Mouse (Mus musculus) limb, embryonic 12.5 days (tissue): ENCODE measurements around the gene Slc25a30. TPM values are rescaled to one million over a fixed set of nuclear protein-coding genes. Genes with fewer than 3 reads are reported as not detected.
A peak's percentile ranks its signal among the peaks of the same experiment; 100 is the strongest.
"Not testable (repeated sequence)": the region's sequence is repeated elsewhere in the genome, so short reads cannot be mapped to it uniquely, and the experiment has no call there.

Source experiments
- ATAC-seq: fragments of 200-750 bp; cut with Nextera tagmentation; 2 replicates; pipeline ENCODE4 v1.8.0; 2017; ENCODE audit warnings: low read depth, moderate TSS enrichment; ENCODE audit not compliant: insufficient number of reproducible peaks, insufficient read depth, low FRiP score, low TSS enrichment
- H3K27ac ChIP-seq: fragments of 300-500 bp; sonication (generic); 2 replicates; pipeline ENCODE4 v1.5.1; 2016; ENCODE audit warnings: mild to moderate bottlenecking, moderate library complexity
- H3K27me3 ChIP-seq: fragments of 300-500 bp; sonication (generic); 2 replicates; pipeline ENCODE4 v1.6.1; 2016; ENCODE audit warnings: mild to moderate bottlenecking, moderate library complexity
- H3K36me3 ChIP-seq: fragments of 300-500 bp; sonication (generic); 2 replicates; pipeline ENCODE4 v1.6.1; 2016; ENCODE audit warnings: mild to moderate bottlenecking, moderate library complexity
- H3K4me1 ChIP-seq: fragments of 300-500 bp; sonication (generic); replicated peaks from 2 replicates; pipeline ENCODE4 v1.6.1; 2016
- H3K4me2 ChIP-seq: fragments of 300-500 bp; sonication (generic); 2 replicates; pipeline ENCODE4 v1.6.1; 2016; ENCODE audit warnings: mild to moderate bottlenecking, moderate library complexity
- H3K4me3 ChIP-seq: fragments of 300-500 bp; sonication (generic); replicated peaks from 2 replicates; pipeline ENCODE4 v1.5.1; 2016; ENCODE audit warnings: mild to moderate bottlenecking
- H3K9ac ChIP-seq: fragments of 300-500 bp; sonication (generic); replicated peaks from 2 replicates; pipeline ENCODE4 v1.6.1; 2016; ENCODE audit warnings: mild to moderate bottlenecking, moderate library complexity
- H3K9me3 ChIP-seq: fragments of 300-500 bp; sonication (generic); 2 replicates; pipeline ENCODE4 v1.6.1; 2016; ENCODE audit warnings: mild to moderate bottlenecking, moderate library complexity
- WGBS: fragments of 180-500 bp; shearing (Covaris S2); methylation state at CpG from one replicate; pipeline ENCODE4 v1.1.7; 2016; 5-methylcytosine and 5-hydroxymethylcytosine counted together
- polyA plus RNA-seq: library from polyadenylated mRNA; unstranded; fragments of >200 nt; fragmentation: Nextera tagmentation; extraction: Ambion mirVana; gene quantifications from 2 replicates; pipeline ENCODE4 v1.2.1, GENCODE M21; 2016

The Slc25a30 gene
- polyA plus RNA-seq: 4.6 and 4.7 TPM in 2 replicates

DNA sequence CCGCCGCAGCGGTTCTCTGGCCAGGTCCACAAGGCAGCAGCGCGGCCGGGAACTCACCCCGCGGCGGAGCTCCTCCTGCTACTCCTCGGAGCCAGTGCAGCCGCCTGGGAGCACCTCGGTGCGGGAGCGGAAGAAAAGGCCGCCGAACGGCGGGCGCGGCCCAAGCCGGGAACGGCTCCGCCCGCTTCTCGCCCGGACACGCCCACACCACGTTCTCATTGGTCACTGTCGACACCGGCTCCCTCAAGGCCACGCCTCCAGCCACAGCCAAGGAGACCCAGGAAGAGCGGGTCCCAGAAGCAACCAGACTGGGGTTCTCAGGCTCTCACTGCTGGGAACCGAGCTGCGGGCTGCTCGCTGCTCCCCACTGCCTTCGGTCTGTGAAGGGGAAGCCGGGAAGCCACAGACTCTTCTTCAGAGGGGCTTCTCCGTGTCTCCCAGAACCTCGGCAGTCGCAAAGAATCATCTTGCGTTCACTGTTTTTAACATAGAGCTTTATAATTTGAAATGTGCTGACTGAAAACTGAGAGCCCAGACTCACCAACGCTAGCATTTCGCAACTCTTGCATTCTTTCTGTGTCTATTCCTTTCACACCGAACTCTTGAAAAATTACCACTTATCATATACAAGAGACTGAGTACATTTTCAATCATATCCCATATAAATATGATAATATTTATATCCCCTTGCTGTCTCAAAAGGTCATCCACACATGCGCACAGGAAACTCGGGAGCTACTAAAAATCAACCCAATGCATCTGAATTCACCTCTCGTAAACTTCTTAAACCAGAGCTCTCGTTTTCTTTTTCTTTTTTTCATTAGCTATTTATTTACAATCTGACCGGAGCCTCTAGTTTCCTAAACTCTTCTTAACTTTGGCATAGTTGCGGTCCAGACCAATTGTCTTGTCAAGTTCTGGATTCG, at the start of gene Slc25a30:
Slc25a30 (minus strand) TSS at position 170 of the 926 bp plus-strand sequence.
- Histone ChIP-seq H3K4me3 (peak within 1 kb of the TSS; percentile 72), H3K4me2 (peak within 1 kb of the TSS; percentile 81), H3K4me1 (no peaks in the 10 kb centered on the region), H3K27me3 (peaks cover 23% of the 10 kb centered on the region), H3K9me3 (no peaks in the 10 kb centered on the region), H3K27ac (peak within 1 kb of the TSS; percentile 79; the same call in 1 of the 2 replicates), H3K36me3 (no peaks in the 10 kb centered on the region), H3K9ac (peak within 1 kb of the TSS; percentile 66)
- ATAC-seq: peak; percentile 96
- 6% methylated on average over 51 of the region's 51 CpGs for WGBS

DNA sequence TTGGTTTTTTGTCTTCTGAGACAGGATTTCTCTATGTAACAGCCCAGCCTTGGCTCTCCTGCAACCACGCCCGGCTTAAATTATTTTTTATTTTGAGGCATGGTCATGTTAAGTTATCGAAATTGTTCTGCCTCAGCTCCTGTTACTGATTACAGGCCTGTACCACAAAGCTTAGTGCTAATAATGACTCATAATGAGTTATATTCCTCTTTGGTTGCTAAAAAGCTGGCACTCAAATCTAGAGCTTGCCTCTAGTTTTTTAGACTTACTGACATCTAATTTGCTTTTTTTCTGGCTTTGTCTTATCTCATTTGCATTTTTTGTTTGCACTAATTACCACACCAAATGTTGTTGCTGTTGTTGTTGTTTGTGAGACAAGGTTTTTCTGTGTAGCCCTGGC, 49.7 kb upstream of the Slc25a30 start:
- peaks cover 26% of the 10 kb centered on the region for H3K4me1 ChIP-seq
- no peak for ATAC-seq
- H3K4me3 ChIP-seq: no peak overlapping the region
- H3K27ac ChIP-seq: no peak overlapping the region
- no peak overlapping the region for H3K4me2 ChIP-seq
- no peak overlapping the region for H3K9ac ChIP-seq
- no peaks in the 10 kb centered on the region for H3K9me3 ChIP-seq
- no peaks in the 10 kb centered on the region for H3K36me3 ChIP-seq
- WGBS: 87% methylated on average over 3 of the region's 3 CpGs
- H3K27me3 ChIP-seq: no peaks in the 10 kb centered on the region

GRCm38 (mm10) chr14:75834739-75835381, 48.0 kb upstream of the Slc25a30 start:
- Histone ChIP-seq H3K27me3 (no peaks in the 10 kb centered on the region), H3K27ac (peak overlapping the region; percentile 98), H3K4me1 (peaks cover 26% of the 10 kb centered on the region), H3K36me3 (no peaks in the 10 kb centered on the region), H3K4me3 (peak overlapping the region; percentile 48), H3K4me2 (peak overlapping the region; percentile 82), H3K9ac (peak overlapping the region; percentile 69), H3K9me3 (no peaks in the 10 kb centered on the region)
- WGBS: under 1% methylated on average over 16 of the region's 16 CpGs
- peak; percentile 48 for ATAC-seq

DNA sequence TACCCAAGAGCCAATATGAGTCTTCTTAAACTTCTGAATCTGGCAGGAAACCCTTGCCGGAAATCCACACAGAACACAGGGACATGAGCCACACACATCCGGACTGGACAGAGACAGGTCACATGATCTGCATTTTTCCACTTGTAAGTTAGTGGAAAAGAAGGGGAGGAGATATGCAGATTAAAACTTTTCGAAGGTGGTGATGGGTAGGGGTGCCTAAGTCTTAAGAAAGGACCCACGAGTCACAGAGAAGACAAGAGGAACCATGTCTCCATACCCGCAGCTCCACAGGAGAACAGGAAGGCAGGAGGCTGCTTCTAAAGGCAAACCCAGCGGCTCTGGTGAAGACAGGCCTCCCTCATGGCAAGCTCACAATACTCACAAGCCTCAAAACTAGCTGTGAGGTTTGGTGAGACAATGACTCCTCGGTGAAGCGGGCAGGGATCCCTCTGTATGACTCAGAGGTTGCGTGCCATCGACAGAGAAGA, 47.5 kb upstream of the Slc25a30 start:
- WGBS: under 1% methylated on average over 10 of the region's 10 CpGs

DNA sequence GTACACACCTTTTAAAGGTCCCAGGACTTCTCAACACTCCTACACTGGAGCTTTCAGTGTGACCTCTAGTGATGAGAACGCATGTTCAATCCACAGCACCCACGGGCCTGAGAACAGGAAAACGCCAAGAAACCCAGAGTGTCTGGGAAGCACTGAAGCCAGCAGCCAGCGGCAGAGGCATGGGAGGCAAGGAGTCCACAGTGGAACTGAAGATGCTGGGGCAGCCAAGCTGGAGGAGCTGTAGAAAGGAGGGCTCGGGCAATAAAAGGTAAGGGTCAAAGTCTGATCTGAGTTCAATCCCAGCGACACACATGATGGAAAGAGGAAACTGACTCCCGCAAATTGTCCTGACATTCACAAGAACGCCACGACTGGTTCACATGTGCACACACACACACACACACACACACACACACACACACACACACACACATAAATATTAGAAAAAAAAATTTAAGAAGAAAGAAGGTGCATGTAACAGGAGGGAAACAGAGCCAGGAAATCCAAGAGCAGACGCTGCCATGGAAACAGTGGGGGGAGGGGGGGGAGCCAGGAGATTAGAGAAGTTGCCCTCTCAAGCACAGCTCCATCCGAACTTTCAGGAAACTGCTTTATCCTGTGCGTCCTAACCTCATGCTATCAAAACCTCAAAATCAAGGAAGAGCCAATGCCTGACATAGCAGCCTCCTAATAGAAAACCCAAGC, 46.9 kb upstream of the Slc25a30 start:
- H3K4me3 ChIP-seq: peak overlapping the region; percentile 48
- H3K9ac ChIP-seq: peak overlapping the region; percentile 69
- no peaks in the 10 kb centered on the region for H3K9me3 ChIP-seq
- no peaks in the 10 kb centered on the region for H3K36me3 ChIP-seq
- H3K4me2 ChIP-seq: peak overlapping the region; percentile 82
- H3K4me1 ChIP-seq: peaks cover 33% of the 10 kb centered on the region
- peak; percentile 52; the same call in 1 of the 2 replicates for ATAC-seq
- peak overlapping the region; percentile 98 for H3K27ac ChIP-seq
- no peaks in the 10 kb centered on the region for H3K27me3 ChIP-seq
- 6% methylated on average over 12 of the region's 12 CpGs for WGBS

More for the DNA sequence above, 47.5 kb upstream of the Slc25a30 start:
- peak overlapping the region; percentile 82 for H3K4me2 ChIP-seq
- H3K36me3 ChIP-seq: no peaks in the 10 kb centered on the region
- H3K9ac ChIP-seq: peak overlapping the region; percentile 69
- H3K4me1 ChIP-seq: peaks cover 27% of the 10 kb centered on the region
- peak overlapping the region; percentile 48 for H3K4me3 ChIP-seq
- H3K9me3 ChIP-seq: no peaks in the 10 kb centered on the region
- ATAC-seq: peak; percentile 88
- H3K27ac ChIP-seq: peak overlapping the region; percentile 98
- no peaks in the 10 kb centered on the region for H3K27me3 ChIP-seq

DNA sequence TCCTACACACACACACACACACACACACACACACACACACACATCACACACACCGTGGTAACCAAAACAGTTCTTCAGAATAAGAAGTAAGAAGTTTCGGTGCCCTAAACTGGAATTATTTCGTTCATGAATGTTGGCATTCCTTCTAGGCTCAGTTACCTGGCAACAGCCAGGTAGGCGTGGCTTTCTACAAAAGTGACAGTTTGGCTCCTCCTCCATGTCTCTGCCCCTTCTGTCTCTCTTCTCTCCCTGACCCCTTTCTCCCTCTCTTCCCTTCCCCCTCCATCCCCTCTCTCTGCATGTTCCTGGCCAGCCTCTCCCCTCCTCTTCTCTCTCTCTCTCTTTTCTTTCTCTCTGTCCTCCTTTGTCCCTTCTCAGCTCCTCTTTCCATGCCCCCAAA, 46.1 kb upstream of the Slc25a30 start:
- Histone ChIP-seq H3K27me3 (peaks cover 5% of the 10 kb centered on the region), H3K9me3 (no peaks in the 10 kb centered on the region), H3K9ac (0 out of 2 replicates have a peak overlapping the region, but pooled peaks have one; percentile 69), H3K27ac (peak overlapping the region; percentile 98), H3K36me3 (no peaks in the 10 kb centered on the region), H3K4me3 (peak overlapping the region; percentile 48; the same call in 1 of the 2 replicates), H3K4me2 (peak overlapping the region; percentile 82), H3K4me1 (peaks cover 40% of the 10 kb centered on the region)
- 30% methylated on average over 4 of the region's 4 CpGs for WGBS
- no peak for ATAC-seq

DNA sequence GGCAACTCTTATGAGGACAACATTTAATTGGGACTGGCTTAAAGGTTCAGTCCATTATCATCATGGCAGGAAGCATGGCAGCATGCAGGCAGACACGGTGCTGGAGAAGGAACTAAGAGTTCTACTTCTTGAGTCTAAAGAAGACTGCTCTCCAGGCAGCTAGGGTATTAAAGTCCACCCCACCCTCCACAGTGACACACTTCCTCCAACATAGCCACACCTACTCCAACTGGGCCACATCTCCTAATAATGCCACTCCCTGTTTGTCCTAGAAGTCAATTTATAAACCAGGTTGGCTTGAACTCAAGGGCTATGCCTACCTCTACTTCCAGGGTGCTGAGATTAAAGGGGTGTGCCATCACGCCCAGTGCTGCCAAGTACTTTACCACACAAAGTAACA, 45.2 kb upstream of the Slc25a30 start:
- Histone ChIP-seq H3K4me2 (no peak overlapping the region), H3K36me3 (no peaks in the 10 kb centered on the region), H3K4me1 (peaks cover 35% of the 10 kb centered on the region), H3K27ac (no peak overlapping the region), H3K4me3 (no peak overlapping the region), H3K27me3 (peaks cover 7% of the 10 kb centered on the region), H3K9me3 (no peaks in the 10 kb centered on the region), H3K9ac (no peak overlapping the region)
- 93% methylated on average over 2 of the region's 2 CpGs for WGBS
- ATAC-seq: no peak

DNA sequence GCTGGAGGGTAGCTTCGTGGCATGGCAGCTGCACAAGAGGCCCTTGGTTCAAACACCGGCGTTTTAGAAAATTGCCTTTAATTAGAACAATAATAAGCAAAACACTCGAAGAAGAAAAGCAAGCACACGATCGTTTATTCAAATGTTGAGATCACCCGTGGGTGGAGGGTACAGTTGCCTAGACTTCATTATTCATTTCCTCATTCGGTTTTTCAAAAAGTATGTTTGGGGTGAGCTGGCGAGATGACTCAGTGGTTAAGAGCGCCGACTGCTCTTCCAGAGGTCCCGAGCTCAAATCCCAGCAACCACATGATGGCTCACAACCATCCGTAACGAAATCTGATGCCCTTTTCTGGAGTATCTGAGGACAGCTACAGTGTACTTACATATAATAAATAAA, 43.0 kb upstream of the Slc25a30 start:
- WGBS: 63% methylated on average over 14 of the region's 14 CpGs
- peak overlapping the region; percentile 71 for H3K4me2 ChIP-seq
- not testable (repeated sequence) for H3K27me3 ChIP-seq, H3K4me3 ChIP-seq, ATAC-seq, H3K9me3 ChIP-seq, H3K36me3 ChIP-seq, H3K9ac ChIP-seq, H3K27ac ChIP-seq
- peaks cover 28% of the 10 kb centered on the region for H3K4me1 ChIP-seq

- 6% methylated on average over 32 of the region's 32 CpGs for WGBS
- ATAC-seq: no peak
- H3K9ac ChIP-seq: peak overlapping the region; percentile 47
- peak overlapping the region; percentile 25; the same call in 1 of the 2 replicates for H3K27ac ChIP-seq
- no peaks in the 10 kb centered on the region for H3K36me3 ChIP-seq
- H3K9me3 ChIP-seq: no peaks in the 10 kb centered on the region
- peak overlapping the region; percentile 35 for H3K4me3 ChIP-seq
- H3K4me2 ChIP-seq: peak overlapping the region; percentile 71
- H3K27me3 ChIP-seq: peaks cover 7% of the 10 kb centered on the region
- peaks cover 28% of the 10 kb centered on the region for H3K4me1 ChIP-seq
Observed at GRCm38 (mm10) chr14:75828866-75829806, 42.3 kb upstream of the Slc25a30 start.

GRCm38 (mm10) chr14:75828221-75828620, 41.4 kb upstream of the Slc25a30 start:
- Histone ChIP-seq H3K27ac (no peak overlapping the region), H3K9ac (no peak overlapping the region), H3K4me3 (no peak overlapping the region), H3K4me1 (peaks cover 22% of the 10 kb centered on the region), H3K36me3 (no peaks in the 10 kb centered on the region), H3K4me2 (peak overlapping the region; percentile 71), H3K27me3 (peaks cover 7% of the 10 kb centered on the region), H3K9me3 (no peaks in the 10 kb centered on the region)
- 31% methylated on average over 11 of the region's 11 CpGs for WGBS
- no peak for ATAC-seq
